Mouse (Mus musculus): ENCODE results near the gene Plb1. TPM values are rescaled to one million over a fixed set of nuclear protein-coding genes. Genes with fewer than 3 reads are reported as not detected.

Plb1 gene
- total RNA-seq (2014; rRNA removed) = under 0.01 and 0.07 TPM in 2 replicates
- polyA plus RNA-seq (2012; rRNA removed) = 0.02 TPM in 1 of 2 replicates, not detected in the other

GRCm38 (mm10) chr5:32232474-32232873, at the start of gene Plb1:
Gene Plb1, plus strand, starts transcription at chr5:32232708.
- DNase-seq (ENCODE audit: extremely low read depth, low read depth, low spot score) = no peak
- Histone ChIP-seq H3K79me2 (ENCODE audit: control insufficient read depth, insufficient read depth, low read length) (no peaks in the 10 kb centered on the region), H3K36me3 (ENCODE audit: control insufficient read depth, insufficient read depth, low read length) (no peaks in the 10 kb centered on the region), H3K4me1 (ENCODE audit: control insufficient read depth, insufficient read depth, low read length) (no peaks in the 10 kb centered on the region), H3K27me3 (ENCODE audit: control insufficient read depth, insufficient read depth, low read length) (no peaks in the 10 kb centered on the region), H3K27ac (replicated peaks; ENCODE audit: insufficient read depth, low read depth, low read length) (no peak within 1 kb of the TSS), H3K4me3 (ENCODE audit: insufficient read depth, low read depth, low read length) (no peak within 1 kb of the TSS), H3K9ac (ENCODE audit: low read depth, low read length) (no peak within 1 kb of the TSS)
- 69% methylated on average over 9 of the region's 9 CpGs for WGBS
- no peak for TF ChIP-seq POLR2A (IDR thresholded peaks at IDR 0.05; ENCODE audit: extremely low read depth, insufficient read depth, low read length)
- no peak for TF ChIP-seq CTCF (IDR thresholded peaks at IDR 0.05; ENCODE audit: low read depth, low read length)

GRCm38 (mm10) chr5:32182885-32183629, 49.5 kb upstream of the Plb1 start:
- Histone ChIP-seq H3K27me3 (ENCODE audit: control insufficient read depth, insufficient read depth, low read length) (no peaks in the 10 kb centered on the region), H3K4me1 (ENCODE audit: control insufficient read depth, insufficient read depth, low read length) (no peaks in the 10 kb centered on the region), H3K9ac (ENCODE audit: low read depth, low read length) (no peak overlapping the region), H3K27ac (replicated peaks; ENCODE audit: insufficient read depth, low read depth, low read length) (no peak overlapping the region), H3K4me3 (ENCODE audit: insufficient read depth, low read depth, low read length) (no peak overlapping the region), H3K79me2 (ENCODE audit: control insufficient read depth, insufficient read depth, low read length) (no peaks in the 10 kb centered on the region), H3K36me3 (ENCODE audit: control insufficient read depth, insufficient read depth, low read length) (no peaks in the 10 kb centered on the region)
- TF ChIP-seq CTCF (IDR thresholded peaks at IDR 0.05; ENCODE audit: low read depth, low read length) (no peak), POLR2A (IDR thresholded peaks at IDR 0.05; ENCODE audit: extremely low read depth, insufficient read depth, low read length) (no peak)
- no peak for DNase-seq (ENCODE audit: extremely low read depth, low read depth, low spot score)
- WGBS = 74% methylated on average over 4 of the region's 4 CpGs

- Histone ChIP-seq H3K27ac (replicated peaks; ENCODE audit: insufficient read depth, low read depth, low read length) (no peak overlapping the region), H3K36me3 (ENCODE audit: control insufficient read depth, insufficient read depth, low read length) (no peaks in the 10 kb centered on the region), H3K79me2 (ENCODE audit: control insufficient read depth, insufficient read depth, low read length) (no peaks in the 10 kb centered on the region), H3K27me3 (ENCODE audit: control insufficient read depth, insufficient read depth, low read length) (no peaks in the 10 kb centered on the region), H3K9ac (ENCODE audit: low read depth, low read length) (no peak overlapping the region), H3K4me3 (ENCODE audit: insufficient read depth, low read depth, low read length) (no peak overlapping the region), H3K4me1 (ENCODE audit: control insufficient read depth, insufficient read depth, low read length) (no peaks in the 10 kb centered on the region)
- TF ChIP-seq CTCF (IDR thresholded peaks at IDR 0.05; ENCODE audit: low read depth, low read length) (no peak), POLR2A (IDR thresholded peaks at IDR 0.05; ENCODE audit: extremely low read depth, insufficient read depth, low read length) (no peak)
- DNase-seq (ENCODE audit: extremely low read depth, low read depth, low spot score) = no peak
- WGBS = 75% methylated on average over 11 of the region's 11 CpGs
Measured at GRCm38 (mm10) chr5:32187717-32188116, 44.8 kb upstream of the Plb1 start.

- no peaks in the 10 kb centered on the region for H3K79me2 ChIP-seq (ENCODE audit: control insufficient read depth, insufficient read depth, low read length)
- no peaks in the 10 kb centered on the region for H3K27me3 ChIP-seq (ENCODE audit: control insufficient read depth, insufficient read depth, low read length)
- no peak for DNase-seq (ENCODE audit: extremely low read depth, low read depth, low spot score)
- H3K4me1 ChIP-seq (ENCODE audit: control insufficient read depth, insufficient read depth, low read length) = peaks cover 4% of the 10 kb centered on the region
- WGBS = 93% methylated on average over 5 of the region's 5 CpGs
- no peak overlapping the region for H3K27ac ChIP-seq (replicated peaks; ENCODE audit: insufficient read depth, low read depth, low read length)
- H3K9ac ChIP-seq (ENCODE audit: low read depth, low read length) = no peak overlapping the region
- TF ChIP-seq CTCF (IDR thresholded peaks at IDR 0.05; ENCODE audit: low read depth, low read length) = no peak
- TF ChIP-seq POLR2A (IDR thresholded peaks at IDR 0.05; ENCODE audit: extremely low read depth, insufficient read depth, low read length) = no peak
- H3K36me3 ChIP-seq (ENCODE audit: control insufficient read depth, insufficient read depth, low read length) = no peaks in the 10 kb centered on the region
- no peak overlapping the region for H3K4me3 ChIP-seq (ENCODE audit: insufficient read depth, low read depth, low read length)
Measured at GRCm38 (mm10) chr5:32191259-32191658, 41.2 kb upstream of the Plb1 start.

GRCm38 (mm10) chr5:32192016-32192845, 40.3 kb upstream of the Plb1 start:
- H3K9ac ChIP-seq (ENCODE audit: low read depth, low read length) = no peak overlapping the region
- no peaks in the 10 kb centered on the region for H3K27me3 ChIP-seq (ENCODE audit: control insufficient read depth, insufficient read depth, low read length)
- no peak overlapping the region; the same call in 1 of the 2 replicates for H3K27ac ChIP-seq (replicated peaks; ENCODE audit: insufficient read depth, low read depth, low read length)
- no peak for DNase-seq (ENCODE audit: extremely low read depth, low read depth, low spot score)
- TF ChIP-seq POLR2A (IDR thresholded peaks at IDR 0.05; ENCODE audit: extremely low read depth, insufficient read depth, low read length) (no peak), CTCF (IDR thresholded peaks at IDR 0.05; ENCODE audit: low read depth, low read length) (no peak)
- peaks cover 4% of the 10 kb centered on the region for H3K4me1 ChIP-seq (ENCODE audit: control insufficient read depth, insufficient read depth, low read length)
- H3K4me3 ChIP-seq (ENCODE audit: insufficient read depth, low read depth, low read length) = no peak overlapping the region
- 70% methylated on average over 16 of the region's 16 CpGs for WGBS
- H3K36me3 ChIP-seq (ENCODE audit: control insufficient read depth, insufficient read depth, low read length) = no peaks in the 10 kb centered on the region
- no peaks in the 10 kb centered on the region for H3K79me2 ChIP-seq (ENCODE audit: control insufficient read depth, insufficient read depth, low read length)

Data from liver, adult 2 months (tissue).